Mouse (Mus musculus) CH12.LX (cell line): ENCODE data around the gene Spag7. TPM values are rescaled to one million over a fixed set of nuclear protein-coding genes. Genes with fewer than 3 reads are reported as not detected.

ENCODE experiments used
- DNase-seq: peaks from one replicate; pipeline ENCODE4 v3.0.0-alpha.2; 2013; ENCODE audit errors: extremely low read depth
- H3K27ac ChIP-seq: 2 replicates; pipeline ENCODE4 v1.5.1; 2012; ENCODE audit warnings: low read depth, mild to moderate bottlenecking, control low read depth, moderate library complexity; ENCODE audit not compliant: insufficient read depth
- H3K27me3 ChIP-seq: replicated peaks from 2 replicates; pipeline ENCODE3; 2012; ENCODE audit warnings: inconsistent platforms
- H3K36me3 ChIP-seq, 2 experiments: replicated peaks in 1 of 2; 2 replicates each; pipeline versions ENCODE3 to v1.6.1; 2012; ENCODE audit warnings: inconsistent platforms in 1 of 2, low read length in 1 of 2, mild to moderate bottlenecking in 1 of 2, mixed read lengths in 1 of 2, moderate library complexity in 1 of 2; ENCODE audit not compliant: control insufficient read depth in 1 of 2, insufficient read depth in 1 of 2
- H3K4me1 ChIP-seq, 2 experiments: 2 replicates each; pipeline ENCODE4 v1.6.1; 2012; ENCODE audit warnings: inconsistent platforms in 1 of 2, moderate library complexity in 1 of 2; ENCODE audit not compliant: insufficient read depth in 2 of 2, control insufficient read depth in 1 of 2
- H3K4me2 ChIP-seq: 2 replicates; pipeline ENCODE4 v1.6.1; 2012; ENCODE audit warnings: low read depth, mild to moderate bottlenecking, control low read depth; ENCODE audit not compliant: poor library complexity, insufficient read depth, severe bottlenecking
- H3K4me3 ChIP-seq, 3 experiments: fragments of 150-350 bp in 1 of 3; sonication (generic) in 1 of 3; replicated peaks in 1 of 3; 2 replicates each; pipeline versions ENCODE3 to v1.5.1; 2011 to 2012; ENCODE audit warnings: low read depth in 2 of 3, low read length in 2 of 3, mild to moderate bottlenecking in 2 of 3, moderate library complexity in 2 of 3, control low read depth in 1 of 3, improper control_type of control experiment in 1 of 3, inconsistent platforms in 1 of 3, mixed read lengths in 1 of 3; ENCODE audit not compliant: poor library complexity in 1 of 3
- H3K79me2 ChIP-seq: replicated peaks from 2 replicates; pipeline ENCODE4 v1.6.1; 2012; ENCODE audit warnings: mild to moderate bottlenecking, moderate library complexity; ENCODE audit not compliant: control insufficient read depth, poor library complexity, insufficient read depth, severe bottlenecking; ENCODE audit errors: extremely low read depth
- H3K9ac ChIP-seq: 2 replicates; pipeline ENCODE4 v1.6.1; 2012; ENCODE audit warnings: low read depth, mild to moderate bottlenecking, control low read depth, moderate library complexity; ENCODE audit not compliant: insufficient read depth
- H3K9me3 ChIP-seq: replicated peaks from 2 replicates; pipeline ENCODE3; 2012; ENCODE audit warnings: low read length, inconsistent platforms, mixed read lengths
- BHLHE40 ChIP-seq: IDR thresholded peaks from 2 replicates; pipeline ENCODE4 v1.6.1; 2011; ENCODE audit warnings: mild to moderate bottlenecking, low read depth, low read length, improper control_type of control experiment
- CHD1 ChIP-seq: IDR thresholded peaks from 2 replicates; pipeline ENCODE4 v1.6.1; 2012; ENCODE audit warnings: low read depth, low read length, improper control_type of control experiment, inconsistent platforms
- CHD2 ChIP-seq: IDR thresholded peaks from 2 replicates; pipeline ENCODE4 v1.6.1; 2011; ENCODE audit warnings: low read length, improper control_type of control experiment
- CTCF ChIP-seq, 2 experiments: IDR thresholded peaks in 1 of 2; conservative IDR thresholded peaks in 1 of 2; 2 replicates each; pipeline ENCODE4 v1.5.1; 2011 to 2012; ENCODE audit warnings: low read depth in 2 of 2, low read length in 2 of 2, improper control_type of control experiment in 1 of 2, inconsistent platforms in 1 of 2, mild to moderate bottlenecking in 1 of 2, moderate library complexity in 1 of 2
- E2F4 ChIP-seq: IDR thresholded peaks from 2 replicates; pipeline ENCODE4 v1.6.1; 2011; ENCODE audit warnings: low read depth, low read length, improper control_type of control experiment; ENCODE audit not compliant: insufficient replicate concordance
- ELF1 ChIP-seq: IDR thresholded peaks from 2 replicates; pipeline ENCODE4 v1.6.1; 2014; ENCODE audit warnings: low read depth, mild to moderate bottlenecking, inconsistent platforms, low read length, improper control_type of control experiment
- EP300 ChIP-seq: IDR thresholded peaks from 2 replicates; pipeline ENCODE4 v1.6.1; 2011; ENCODE audit warnings: low read length, improper control_type of control experiment
- ETS1 ChIP-seq: conservative IDR thresholded peaks from 2 replicates; pipeline ENCODE4 v1.6.1; 2012; ENCODE audit warnings: low read depth, mild to moderate bottlenecking, inconsistent platforms, low read length, improper control_type of control experiment, moderate library complexity
- GABPA ChIP-seq: IDR thresholded peaks from 2 replicates; pipeline ENCODE4 v1.6.1; 2012; ENCODE audit warnings: low read depth, low read length, improper control_type of control experiment, inconsistent platforms; ENCODE audit not compliant: insufficient replicate concordance
- HCFC1 ChIP-seq: IDR thresholded peaks from 2 replicates; pipeline ENCODE4 v1.6.1; 2012; ENCODE audit warnings: low read depth, mild to moderate bottlenecking, inconsistent platforms, low read length, improper control_type of control experiment
- IRF4 ChIP-seq: IDR thresholded peaks from 2 replicates; pipeline ENCODE4 v1.6.1; 2014; ENCODE audit warnings: low read depth, mild to moderate bottlenecking, inconsistent platforms, low read length, improper control_type of control experiment
- JUN ChIP-seq: IDR thresholded peaks from 2 replicates; pipeline ENCODE4 v1.6.1; 2011; ENCODE audit warnings: low read depth, mild to moderate bottlenecking, low read length, improper control_type of control experiment, moderate library complexity; ENCODE audit not compliant: insufficient read depth
- JUND ChIP-seq: conservative IDR thresholded peaks from 2 replicates; pipeline ENCODE4 v1.6.1; 2011; ENCODE audit warnings: low read depth, low read length, improper control_type of control experiment
- KAT2A ChIP-seq: IDR thresholded peaks from 2 replicates; pipeline ENCODE4 v1.6.1; 2012; ENCODE audit warnings: low read length, improper control_type of control experiment, inconsistent platforms; ENCODE audit not compliant: insufficient replicate concordance
- MAFK ChIP-seq: IDR thresholded peaks from 2 replicates; pipeline ENCODE4 v1.6.1; 2011; ENCODE audit warnings: low read length, improper control_type of control experiment; ENCODE audit not compliant: insufficient replicate concordance
- MAX ChIP-seq: IDR thresholded peaks from 2 replicates; pipeline ENCODE4 v1.6.1; 2011; ENCODE audit warnings: low read length, improper control_type of control experiment
- MAZ ChIP-seq: IDR thresholded peaks from 2 replicates; pipeline ENCODE4 v1.6.1; 2012; ENCODE audit warnings: low read depth, mild to moderate bottlenecking, inconsistent platforms, low read length, improper control_type of control experiment, moderate library complexity
- MEF2A ChIP-seq: IDR thresholded peaks from 2 replicates; pipeline ENCODE4 v1.6.1; 2014; ENCODE audit warnings: low read depth, mild to moderate bottlenecking, inconsistent platforms, low read length, improper control_type of control experiment, borderline replicate concordance
- MXI1 ChIP-seq: IDR thresholded peaks from 2 replicates; pipeline ENCODE4 v1.6.1; 2011; ENCODE audit warnings: mild to moderate bottlenecking, low read depth, low read length, improper control_type of control experiment
- MYC ChIP-seq: IDR thresholded peaks from 2 replicates; pipeline ENCODE4 v1.6.1; 2011; ENCODE audit warnings: low read depth, mild to moderate bottlenecking, improper control_type of control experiment, low read length
- NELFE ChIP-seq: IDR thresholded peaks from 2 replicates; pipeline ENCODE4 v1.6.1; 2011; ENCODE audit warnings: low read depth, low read length, improper control_type of control experiment
- NRF1 ChIP-seq: IDR thresholded peaks from 2 replicates; pipeline ENCODE4 v1.6.1; 2014; ENCODE audit warnings: low read depth, mild to moderate bottlenecking, inconsistent platforms, low read length, improper control_type of control experiment, moderate library complexity
- PAX5 ChIP-seq: IDR thresholded peaks from 2 replicates; pipeline ENCODE4 v1.6.1; 2012; ENCODE audit warnings: low read length, inconsistent platforms, mixed read lengths
- POLR2A ChIP-seq: IDR thresholded peaks from 2 replicates; pipeline ENCODE4 v1.6.1; 2011; ENCODE audit warnings: low read depth, mild to moderate bottlenecking, improper control_type of control experiment, low read length
- POLR2AphosphoS2 ChIP-seq: IDR thresholded peaks from 2 replicates; pipeline ENCODE4 v1.6.1; 2011; ENCODE audit warnings: low read depth, low read length, improper control_type of control experiment
- RAD21 ChIP-seq: IDR thresholded peaks from 2 replicates; pipeline ENCODE4 v1.6.1; 2011; ENCODE audit warnings: low read depth, mild to moderate bottlenecking, low read length, improper control_type of control experiment, moderate library complexity
- SIN3A ChIP-seq: IDR thresholded peaks from 2 replicates; pipeline ENCODE4 v1.6.1; 2012; ENCODE audit warnings: low read length, improper control_type of control experiment, inconsistent platforms
- SMC3 ChIP-seq: IDR thresholded peaks from 2 replicates; pipeline ENCODE4 v1.6.1; 2011; ENCODE audit warnings: low read depth, low read length, improper control_type of control experiment
- TBP ChIP-seq: conservative IDR thresholded peaks from 2 replicates; pipeline ENCODE4 v1.6.1; 2011; ENCODE audit warnings: low read depth, low read length, improper control_type of control experiment
- TCF12 ChIP-seq: IDR thresholded peaks from 2 replicates; pipeline ENCODE4 v1.6.1; 2014; ENCODE audit warnings: low read depth, mild to moderate bottlenecking, inconsistent platforms, low read length, improper control_type of control experiment
- USF1 ChIP-seq: IDR thresholded peaks from 2 replicates; pipeline ENCODE4 v1.6.1; 2014; ENCODE audit warnings: low read depth, mild to moderate bottlenecking, inconsistent platforms, low read length, improper control_type of control experiment
- USF2 ChIP-seq: conservative IDR thresholded peaks from 2 replicates; pipeline ENCODE4 v1.6.1; 2011; ENCODE audit warnings: low read depth, low read length, improper control_type of control experiment
- ZC3H11A ChIP-seq: IDR thresholded peaks from 2 replicates; pipeline ENCODE4 v1.6.1; 2012; ENCODE audit warnings: low read depth, mild to moderate bottlenecking, inconsistent platforms, low read length, improper control_type of control experiment
- ZKSCAN1 ChIP-seq: IDR thresholded peaks from 2 replicates; pipeline ENCODE4 v1.6.1; 2012; ENCODE audit warnings: low read depth, inconsistent platforms, low read length, improper control_type of control experiment, borderline replicate concordance
- ZMIZ1 ChIP-seq: IDR thresholded peaks from 2 replicates; pipeline ENCODE4 v1.6.1; 2012; ENCODE audit warnings: low read depth, mild to moderate bottlenecking, inconsistent platforms, low read length, improper control_type of control experiment
- ZNF384 ChIP-seq: IDR thresholded peaks from 2 replicates; pipeline ENCODE4 v1.6.1; 2012; ENCODE audit warnings: low read depth, low read length, improper control_type of control experiment, inconsistent platforms
- dilution Hi-C: fragments of 300-500 bp; cut with MboI; formaldehyde crosslinking; loops from 2 replicates; pipeline ENCODE4 v1.14.3; 2020; ENCODE audit warnings: low sequenced_read_pairs; ENCODE audit not compliant: extremely low pct_unique_long_range_greater_than_20kb, extremely low pct_ligation_motif_present
- in situ Hi-C: fragments of 300-500 bp; cut with MboI; formaldehyde crosslinking; loops from 3 replicates; pipeline ENCODE4 v1.14.3; 2019; ENCODE audit warnings: low sequenced_read_pairs, low pct_ligation_motif_present, low pct_unique_long_range_greater_than_20kb, mixed read lengths
- polyA plus RNA-seq: library from polyadenylated mRNA; unstranded; fragments of >175 nt; gene quantifications from 2 replicates; pipeline ENCODE4 v1.2.1, GENCODE M21; 2012; ENCODE audit warnings: low read depth; ENCODE audit not compliant: insufficient read length
- total RNA-seq, 2 experiments: library from RNA; depleted of rRNA; stranded (reverse); fragments of 300-350 nt in 1 of 2; fragments of >200 nt in 1 of 2; gene quantifications; 2 replicates each; pipeline ENCODE4 v1.2.3; 2012 to 2014

Spag7 gene
- total and polyA plus RNA-seq, 3 experiments, result 93.5 to 120 (median 105) TPM

GRCm38 (mm10) chr11:70646691-70647650 lies 22.2 kb downstream of the Spag7 start, which contains the start of the genes Rnf167 and Slc25a11:
Gene Rnf167 (plus strand): TSS chr11:70647235.
Gene Slc25a11 (minus strand): TSS chr11:70647479.
- Histone ChIP-seq H3K9ac (peak within 1 kb of the TSS; percentile 94), H3K4me3 (peak within 1 kb of the TSS; percentile 66 to 99 (median 80)), H3K27ac (peak within 1 kb of the TSS; percentile 74), H3K36me3 (peaks cover 39 to 74% of the 10 kb centered on the region in 2 experiments), H3K79me2 (peaks cover 52% of the 10 kb centered on the region), H3K4me1 (peaks cover 25 to 51% of the 10 kb centered on the region in 2 experiments), H3K27me3 (no peaks in the 10 kb centered on the region), H3K4me2 (peak within 1 kb of the TSS; percentile 95), H3K9me3 (no peaks in the 10 kb centered on the region)
- dilution Hi-C loops (no loop called here), in situ Hi-C loops (no loop called here)
- DNase-seq, result peak; percentile 100
- TF ChIP-seq NELFE, result peak; percentile 95
- no peak for TF ChIP-seq MAFK
- TF ChIP-seq BHLHE40, result peak; percentile 96
- no peak for TF ChIP-seq ZKSCAN1
- TF ChIP-seq USF2, result no peak
- TF ChIP-seq IRF4, result peak; percentile 52
- peak; percentile 100 for TF ChIP-seq CHD2
- TF ChIP-seq JUND, result no peak
- TF ChIP-seq GABPA, result no peak
- TF ChIP-seq POLR2A, result peak; percentile 83
- TF ChIP-seq ETS1, result peak; percentile 76
- TF ChIP-seq MAZ, result peak; percentile 89
- TF ChIP-seq ZNF384, result peak; percentile 99
- TF ChIP-seq USF1, result no peak
- TF ChIP-seq HCFC1, result peak; percentile 73
- peak in 1 of 2 experiments; percentile 19; a peak in 1 of 4 replicates for TF ChIP-seq CTCF (conservative IDR thresholded peaks at IDR 0.05 in 1 of 2, IDR thresholded peaks at IDR 0.05 in 1 of 2; ENCODE audit: low read depth in 2 of 2, low read length in 2 of 2)
- peak; percentile 88 for TF ChIP-seq ZMIZ1
- no peak for TF ChIP-seq ZC3H11A
- peak; percentile 85 for TF ChIP-seq NRF1
- no peak for TF ChIP-seq JUN
- 0 out of 2 replicates have a peak, but pooled peaks have one; percentile 48 for TF ChIP-seq EP300
- peak; percentile 28 for TF ChIP-seq SMC3
- peak; percentile 93 for TF ChIP-seq SIN3A
- TF ChIP-seq MEF2A, result peak; percentile 62
- TF ChIP-seq MXI1, result peak; percentile 92
- TF ChIP-seq ELF1, result peak; percentile 87
- peak; percentile 78; the same call in 1 of the 2 replicates for TF ChIP-seq MAX
- no peak for TF ChIP-seq RAD21
- peak; percentile 86; the same call in 1 of the 2 replicates for TF ChIP-seq TBP
- TF ChIP-seq CHD1, result peak; percentile 8; the same call in 1 of the 2 replicates
- peak; percentile 93; the same call in 1 of the 2 replicates for TF ChIP-seq E2F4
- TF ChIP-seq KAT2A, result 0 out of 2 replicates have a peak, but pooled peaks have one; percentile 53
- 0 out of 2 replicates have a peak, but pooled peaks have one; percentile 16 for TF ChIP-seq POLR2AphosphoS2
- TF ChIP-seq TCF12, result peak; percentile 89
- peak; percentile 57; the same call in 1 of the 2 replicates for TF ChIP-seq MYC
- no peak for TF ChIP-seq PAX5
